Mouse (Mus musculus) spleen, postnatal 10 days (tissue): ENCODE measurements around the gene AC134908.4.
A peak's percentile ranks its signal among the peaks of the same experiment; 100 is the strongest.

Source experiments
- DNase-seq, 2 experiments: peaks; one replicate each; pipeline ENCODE4 v3.0.0; 2021 to 2022; ENCODE audit warnings: low spot score in 2 of 2

The AC134908.4 gene

DNA sequence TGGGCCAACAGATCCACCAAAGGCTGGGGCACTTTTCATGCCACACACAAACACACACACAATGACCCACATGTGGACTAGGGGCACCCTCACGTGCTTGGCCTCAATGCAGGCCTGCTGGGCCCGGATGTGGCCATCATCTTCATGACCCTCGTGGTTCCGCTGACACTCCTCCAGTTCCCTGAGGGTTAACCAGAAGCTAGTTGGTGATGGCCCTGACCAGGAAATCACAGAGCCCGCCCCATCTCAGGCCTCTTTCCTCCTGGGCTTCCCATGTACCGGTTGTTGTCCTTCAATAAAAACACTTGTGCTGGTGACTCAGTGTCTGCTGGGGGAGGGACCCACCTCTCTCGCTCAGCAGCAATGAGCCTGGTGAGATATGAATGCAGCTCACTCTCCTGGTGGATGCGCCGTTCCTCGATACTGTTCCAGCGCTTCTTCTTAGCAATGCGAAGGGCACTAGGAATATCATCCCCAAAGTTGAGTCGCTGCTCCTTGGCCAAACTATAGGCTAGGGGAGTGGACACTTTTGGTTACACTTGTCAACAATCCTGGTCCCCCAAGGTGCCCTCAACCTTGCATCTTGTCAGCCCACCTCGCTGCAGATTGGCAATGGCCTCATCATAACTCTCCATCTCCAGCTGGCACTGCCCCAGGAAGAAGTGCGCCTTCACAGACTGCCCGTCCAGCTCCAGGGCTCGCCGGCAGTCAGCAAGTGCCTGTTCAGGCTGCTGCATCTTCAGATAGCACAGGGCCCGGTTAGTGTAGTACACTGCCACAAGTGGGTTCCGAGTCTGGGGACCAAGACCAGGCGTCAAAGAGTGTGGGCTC is 36.2 kb upstream of the AC134908.4 start:
- DNase-seq: peak in 1 of 2 experiments; percentile 56

DNA sequence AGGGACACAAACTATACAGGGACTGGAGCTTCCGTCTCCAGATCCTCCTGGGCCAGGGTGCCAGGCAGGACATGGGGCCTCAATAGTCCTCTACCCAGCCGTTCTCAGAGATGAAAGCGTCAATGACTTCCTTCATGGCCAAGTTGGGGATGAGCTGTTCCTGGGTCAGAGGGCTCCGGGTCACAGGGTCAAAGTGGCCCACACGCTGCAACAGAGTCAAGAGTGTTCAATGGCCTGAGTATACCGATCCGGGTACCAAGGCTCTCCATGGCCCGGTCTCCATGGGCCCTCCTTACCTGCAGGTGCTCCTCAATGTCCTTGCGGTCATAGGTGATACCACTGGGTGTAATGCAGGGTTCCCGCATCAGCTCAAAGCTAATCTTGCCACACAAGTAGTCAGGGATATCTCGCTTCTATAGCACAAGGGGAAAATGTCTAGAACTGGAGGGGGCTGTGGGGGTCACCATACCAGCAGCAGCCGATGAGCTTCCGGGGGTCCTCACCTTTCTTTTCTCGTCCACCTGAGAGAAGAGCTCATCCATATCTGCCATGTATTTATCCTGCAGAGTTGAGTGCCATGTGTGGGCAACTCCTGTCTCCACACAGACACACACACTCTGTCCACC is 35.5 kb upstream of the AC134908.4 start:
- no peak for DNase-seq

DNA sequence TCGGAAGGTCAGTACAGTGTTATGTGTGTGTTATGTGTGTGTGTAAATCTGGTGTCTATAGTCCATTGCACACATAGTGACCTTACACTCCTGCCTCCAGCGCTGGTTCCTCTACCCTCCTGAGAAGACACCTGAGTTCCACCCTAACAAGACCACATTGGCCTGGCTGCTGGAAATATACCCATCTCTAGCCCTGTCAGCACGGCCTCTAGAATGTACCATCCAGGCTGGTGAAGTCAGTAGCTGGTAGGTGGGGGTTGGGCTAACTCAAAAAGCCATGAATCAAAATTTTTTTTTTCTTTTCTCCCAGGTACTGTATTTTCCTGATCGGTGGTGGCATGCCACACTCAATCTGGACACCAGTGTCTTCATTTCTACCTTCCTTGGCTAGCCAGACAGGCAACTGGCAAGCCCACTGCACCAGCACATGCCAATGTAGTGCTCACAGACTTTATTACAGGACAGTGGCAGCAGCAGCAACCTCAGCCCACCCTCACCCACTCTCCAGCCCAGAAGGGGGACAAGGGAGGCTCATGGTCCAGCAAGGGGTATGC is 34.8 kb upstream of the AC134908.4 start:
- no peak for DNase-seq

DNA sequence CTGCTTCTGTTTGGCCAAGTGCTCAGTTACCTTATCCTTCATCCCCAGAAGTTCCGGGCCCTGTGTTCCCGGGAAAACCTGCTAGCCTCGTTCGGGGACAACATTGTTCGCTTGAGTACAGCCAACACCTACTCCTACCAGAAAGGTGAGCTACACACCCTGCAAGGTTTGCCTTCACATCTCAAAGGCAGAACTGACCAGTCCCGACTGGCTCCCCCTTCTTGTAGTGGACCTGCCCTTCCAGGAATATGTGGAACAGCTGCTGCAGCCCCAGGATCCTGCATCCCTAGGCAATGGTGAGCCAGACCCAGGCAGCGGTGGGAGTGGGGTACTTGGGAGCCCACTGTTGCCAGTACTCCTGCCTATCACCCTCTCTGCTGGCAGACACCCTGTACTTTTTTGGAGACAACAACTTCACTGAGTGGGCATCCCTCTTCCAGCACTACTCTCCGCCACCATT is 34.1 kb upstream of the AC134908.4 start:
- no peak for DNase-seq

DNA sequence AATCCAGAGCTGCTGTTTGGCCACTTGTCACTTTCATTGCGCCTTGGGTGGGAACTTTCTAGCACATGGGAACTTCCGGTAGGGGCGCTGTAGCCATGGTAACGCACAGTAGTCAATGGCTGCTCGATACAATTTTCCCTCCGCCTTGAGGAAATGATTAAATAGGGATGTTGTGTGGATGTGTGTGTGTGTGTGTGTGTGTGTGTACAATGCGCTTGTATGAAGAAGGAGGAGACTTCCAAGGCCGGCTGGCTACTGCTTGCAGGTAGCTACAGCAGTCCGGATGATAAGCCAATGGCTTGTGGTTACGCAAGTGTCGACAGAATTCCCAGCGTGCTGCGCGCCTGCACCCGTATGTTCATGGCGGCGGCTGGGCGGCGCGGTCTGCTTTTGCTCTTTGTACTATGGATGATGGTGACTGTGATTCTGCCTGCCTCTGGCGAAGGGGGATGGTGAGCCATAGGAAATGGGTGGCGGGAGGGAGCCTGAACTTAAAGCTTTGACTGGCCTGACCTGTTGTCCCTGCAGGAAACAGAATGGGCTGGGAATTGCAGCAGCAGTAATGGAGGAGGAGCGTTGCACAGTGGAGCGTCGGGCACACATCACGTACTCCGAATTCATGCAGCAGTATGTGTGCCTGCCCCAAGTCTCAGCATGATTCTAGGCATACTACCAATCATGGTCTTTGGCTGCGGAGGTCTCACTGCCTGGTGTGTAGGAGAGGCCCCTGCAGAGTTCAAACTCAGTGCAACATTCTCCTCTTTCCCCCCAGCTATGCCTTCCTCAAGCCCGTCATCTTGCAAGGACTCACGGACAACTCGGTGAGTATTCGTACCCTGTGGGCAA is 33.5 kb upstream of the AC134908.4 start, which contains the start of gene Jmjd8:
Gene Jmjd8, plus strand, starts transcription at position 156 of the 846 bp plus-strand sequence.
- peak; percentile 61 to 78 for DNase-seq

DNA sequence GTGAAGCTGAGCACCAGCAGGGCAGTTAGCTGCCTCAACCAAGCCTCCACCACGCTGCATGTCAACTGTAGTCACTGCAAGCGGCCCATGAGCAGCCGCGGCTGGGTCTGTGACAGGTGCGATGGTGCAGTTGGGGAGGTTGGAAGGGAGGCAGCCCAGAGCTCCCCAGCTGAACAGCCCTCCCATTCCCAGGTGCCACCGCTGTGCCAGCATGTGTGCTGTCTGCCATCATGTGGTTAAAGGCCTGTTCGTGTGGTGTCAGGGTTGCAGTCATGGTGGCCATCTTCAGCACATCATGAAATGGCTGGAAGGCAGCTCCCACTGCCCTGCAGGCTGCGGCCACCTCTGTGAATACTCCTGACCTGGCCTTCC is 32.8 kb upstream of the AC134908.4 start:
- no peak for DNase-seq

DNA sequence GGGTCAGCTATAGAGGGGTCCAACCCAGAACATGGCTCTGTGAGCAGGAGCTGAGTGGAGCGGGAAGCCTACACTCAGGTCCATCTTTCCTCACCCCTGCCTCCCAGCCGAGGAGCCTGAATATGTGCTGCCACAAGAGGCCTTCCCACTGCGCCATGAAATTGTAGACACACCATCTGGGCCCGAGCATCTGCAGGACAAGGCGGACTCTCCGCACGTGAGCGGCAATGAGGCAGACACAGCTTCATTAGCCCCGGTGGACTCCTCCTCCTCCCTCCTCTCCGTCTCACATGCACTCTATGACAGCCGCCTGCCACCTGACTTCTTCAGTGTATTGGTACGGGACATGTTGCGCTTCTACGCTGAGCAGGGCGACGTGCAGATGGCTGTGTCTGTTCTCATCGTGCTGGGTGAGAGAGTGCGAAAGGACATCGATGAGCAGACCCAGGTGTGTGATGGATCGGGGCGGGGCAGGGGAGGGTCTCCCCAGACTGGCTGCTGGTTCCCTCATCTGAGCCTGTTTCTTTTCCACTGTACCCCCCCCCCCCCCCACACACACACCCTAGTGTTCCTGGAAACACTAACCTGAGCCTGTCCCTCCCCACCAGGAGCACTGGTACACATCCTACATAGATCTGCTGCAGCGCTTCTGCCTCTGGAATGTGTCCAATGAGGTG is 32.2 kb upstream of the AC134908.4 start:
- no peak for DNase-seq

DNA sequence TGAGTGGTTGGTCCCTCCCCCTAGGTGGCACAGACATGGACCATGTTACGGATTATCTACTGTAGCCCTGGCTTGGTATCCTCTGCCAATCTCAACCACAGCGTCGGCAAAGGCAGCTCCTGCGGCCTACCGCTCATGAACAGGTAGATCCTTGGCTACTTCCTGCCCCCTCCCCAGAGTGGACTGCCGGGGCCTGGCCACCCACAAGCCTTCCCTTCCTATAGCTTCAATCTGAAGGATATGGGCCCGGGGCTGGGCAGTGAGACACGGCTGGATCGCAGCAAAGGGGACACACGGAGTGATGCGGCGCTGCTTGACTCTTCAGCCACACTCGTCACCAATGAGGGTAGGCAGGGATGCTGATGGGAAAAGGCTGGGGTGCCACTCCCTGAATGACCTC is 31.6 kb upstream of the AC134908.4 start:
- no peak for DNase-seq

DNA sequence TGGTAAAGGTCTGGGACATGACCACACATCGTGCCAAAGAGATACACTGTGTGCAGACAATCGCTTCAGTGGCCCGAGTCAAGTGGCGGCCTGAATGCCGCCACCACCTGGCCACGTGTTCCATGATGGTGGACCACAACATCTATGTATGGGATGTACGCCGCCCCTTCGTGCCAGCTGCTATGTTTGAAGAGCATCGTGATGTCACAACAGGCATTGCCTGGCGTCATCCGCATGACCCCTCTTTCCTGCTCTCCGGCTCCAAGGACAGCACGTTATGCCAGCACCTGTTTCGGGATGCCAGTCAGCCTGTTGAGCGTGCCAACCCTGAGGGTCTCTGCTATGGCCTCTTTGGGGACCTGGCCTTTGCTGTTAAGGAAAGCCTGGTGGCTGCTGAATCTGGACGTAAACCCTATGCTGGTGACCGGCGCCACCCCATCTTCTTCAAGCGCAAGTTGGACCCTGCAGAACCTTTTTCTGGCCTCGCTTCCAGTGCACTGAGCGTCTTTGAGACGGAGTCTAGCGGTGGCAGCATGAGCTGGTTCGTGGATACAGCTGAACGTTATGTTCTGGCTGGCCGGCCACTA is 30.6 kb upstream of the AC134908.4 start:
- DNase-seq: no peak

DNA sequence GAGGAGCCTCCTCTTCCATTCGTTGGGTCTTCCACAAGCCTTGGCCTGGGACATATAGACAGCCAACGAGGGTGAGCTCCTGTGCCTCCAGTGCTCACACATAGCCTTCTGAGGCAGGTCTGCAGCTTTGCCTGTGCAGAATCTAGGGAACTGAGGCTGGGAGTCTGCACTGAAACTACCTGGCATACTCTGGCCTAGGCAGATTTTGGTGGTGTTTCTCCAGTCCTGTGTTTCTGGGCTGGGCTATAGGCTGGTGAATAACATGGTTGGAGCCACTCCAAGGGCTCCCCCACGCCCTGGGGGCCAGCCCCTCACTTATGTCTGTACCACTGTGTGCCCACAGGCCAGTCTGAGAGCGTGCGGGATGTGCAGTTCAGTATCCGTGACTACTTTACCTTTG is 29.9 kb upstream of the AC134908.4 start:
- DNase-seq: no peak

DNA sequence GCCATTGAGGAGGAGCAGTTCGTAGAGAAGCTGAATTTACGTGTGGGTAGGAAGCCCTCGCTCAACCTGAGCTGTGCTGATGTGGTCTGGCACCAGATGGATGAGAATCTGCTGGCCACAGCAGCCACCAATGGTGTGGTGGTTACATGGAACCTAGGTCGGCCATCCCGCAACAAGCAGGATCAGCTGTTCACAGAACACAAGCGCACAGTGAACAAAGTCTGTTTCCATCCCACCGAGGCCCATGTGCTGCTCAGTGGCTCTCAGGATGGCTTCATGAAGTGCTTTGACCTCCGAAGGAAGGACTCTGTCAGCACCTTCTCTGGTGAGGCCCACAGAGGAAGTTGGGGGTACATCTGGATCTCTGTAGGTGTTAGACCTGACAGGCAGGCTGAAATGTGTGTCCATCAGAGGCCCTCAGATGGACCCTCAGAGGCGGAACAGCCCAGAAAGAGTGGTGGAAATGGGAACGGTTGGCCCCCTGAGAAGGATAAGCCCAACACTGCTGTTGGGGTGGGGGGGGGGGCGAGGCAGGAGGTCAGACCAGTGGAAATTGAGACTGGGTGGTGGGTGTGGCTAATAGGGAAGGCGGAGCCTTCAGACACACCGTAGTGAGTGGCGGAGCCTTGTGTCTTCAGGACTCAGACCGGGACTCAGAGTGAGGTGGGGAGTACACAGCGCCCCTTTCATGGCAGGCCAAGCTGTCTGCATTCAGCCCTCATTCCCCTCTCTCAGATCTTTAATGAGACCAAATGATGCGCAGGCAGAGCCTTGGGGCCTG is 29.1 kb upstream of the AC134908.4 start:
- peak in 1 of 2 experiments; percentile 22 for DNase-seq

DNA sequence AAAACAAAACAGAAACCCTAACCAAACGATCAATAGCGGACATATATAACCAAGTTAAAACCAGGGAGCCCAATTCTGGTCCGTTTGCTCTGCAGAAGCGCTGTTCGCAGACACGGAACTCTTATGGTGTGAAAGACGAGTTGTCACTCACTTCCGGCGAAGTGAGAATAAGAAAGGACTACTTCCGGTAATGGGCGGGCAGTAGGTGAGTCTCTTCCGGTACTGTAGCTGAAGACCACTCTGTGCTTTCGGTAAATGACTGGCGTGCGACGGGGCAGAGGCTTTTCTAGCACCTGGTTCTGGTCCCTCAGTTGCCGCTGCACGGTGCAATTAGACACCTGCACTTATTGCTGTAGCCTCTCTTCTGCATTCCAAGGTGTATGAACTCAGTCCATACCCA is 28.0 kb upstream of the AC134908.4 start, which contains the start of gene Wdr24:
Gene Wdr24, plus strand, starts transcription at position 176 of the 400 bp plus-strand sequence.
- DNase-seq: peak; percentile 73 to 80

DNA sequence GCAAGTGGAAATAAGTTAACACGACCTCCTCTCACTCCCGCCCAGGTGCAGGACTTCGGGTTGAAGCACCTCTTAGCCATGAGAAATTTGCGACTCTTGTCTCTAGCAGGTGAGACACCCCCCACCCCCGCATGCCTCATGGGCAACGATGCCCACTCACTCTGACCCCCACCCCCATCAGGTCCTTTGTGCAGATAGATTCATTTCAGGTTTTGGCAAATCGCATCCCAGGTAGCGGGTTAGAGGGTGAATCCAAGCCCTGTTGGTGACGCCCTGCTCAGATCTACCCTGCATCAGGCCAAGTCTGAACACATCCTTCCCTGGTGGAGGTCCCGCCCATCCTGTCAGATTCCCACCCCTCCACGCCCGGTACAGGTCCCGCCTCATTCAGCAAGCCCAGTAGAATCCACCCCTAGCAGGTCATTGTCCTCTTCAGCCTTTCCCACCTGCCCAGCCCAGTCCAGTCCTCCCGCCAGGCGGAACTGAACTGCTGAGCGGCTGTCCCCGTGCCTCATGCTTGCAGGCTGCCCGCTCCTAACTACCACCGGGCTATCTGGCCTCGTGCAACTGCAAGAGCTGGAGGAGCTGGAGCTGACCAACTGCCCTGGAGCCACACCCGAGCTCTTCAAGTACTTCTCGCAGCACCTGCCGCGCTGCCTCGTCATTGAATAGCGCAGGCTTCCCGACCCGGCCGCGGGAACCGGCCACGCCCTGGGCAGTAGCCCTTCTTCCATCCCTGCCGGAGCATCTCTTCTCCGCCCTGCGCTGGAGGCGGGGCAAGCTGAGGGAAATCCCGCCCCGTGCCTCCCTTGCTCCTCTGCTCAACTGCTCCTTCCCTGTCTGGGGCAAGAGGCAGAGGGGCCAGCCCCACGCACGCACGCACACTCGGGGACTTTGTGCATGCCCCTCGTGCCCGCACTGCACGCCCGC is 23.7 kb upstream of the AC134908.4 start:
- no peak for DNase-seq

DNA sequence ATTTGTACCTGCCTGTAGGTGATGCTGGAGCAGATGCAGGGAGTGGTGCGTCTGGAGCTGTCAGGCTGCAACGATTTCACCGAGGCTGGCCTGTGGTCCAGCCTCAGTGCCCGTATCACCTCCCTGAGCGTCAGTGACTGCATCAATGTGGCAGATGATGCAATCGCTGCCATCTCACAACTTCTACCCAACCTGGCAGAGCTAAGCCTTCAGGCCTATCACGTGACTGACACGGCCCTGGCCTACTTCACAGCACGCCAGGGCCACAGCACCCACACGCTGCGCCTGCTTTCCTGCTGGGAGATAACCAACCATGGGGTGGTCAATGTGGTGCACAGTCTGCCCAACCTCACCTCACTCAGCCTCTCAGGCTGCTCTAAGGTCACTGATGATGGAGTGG is 22.2 kb upstream of the AC134908.4 start:
- DNase-seq: no peak

DNA sequence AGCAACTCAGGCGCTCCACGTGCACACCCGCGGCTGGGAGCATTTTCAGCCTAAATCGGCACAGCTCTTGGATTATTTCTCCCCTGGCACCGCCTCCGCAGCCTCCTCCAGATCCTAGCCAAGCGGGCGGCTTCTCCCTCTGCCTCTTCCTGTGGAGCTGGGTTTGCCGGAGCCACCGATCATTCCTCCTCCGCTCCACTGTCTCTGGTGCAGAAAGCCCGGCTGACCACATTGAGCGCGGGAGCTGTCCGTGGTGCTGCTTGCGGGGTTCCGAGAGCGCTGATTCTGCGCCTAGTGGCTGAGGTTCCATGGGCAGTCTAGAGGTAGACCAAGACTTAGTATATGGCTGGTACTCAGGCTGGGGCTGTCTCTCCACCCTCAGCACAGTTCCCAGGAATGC is 18.0 kb upstream of the AC134908.4 start:
- peak; percentile 60 to 90 for DNase-seq

DNA sequence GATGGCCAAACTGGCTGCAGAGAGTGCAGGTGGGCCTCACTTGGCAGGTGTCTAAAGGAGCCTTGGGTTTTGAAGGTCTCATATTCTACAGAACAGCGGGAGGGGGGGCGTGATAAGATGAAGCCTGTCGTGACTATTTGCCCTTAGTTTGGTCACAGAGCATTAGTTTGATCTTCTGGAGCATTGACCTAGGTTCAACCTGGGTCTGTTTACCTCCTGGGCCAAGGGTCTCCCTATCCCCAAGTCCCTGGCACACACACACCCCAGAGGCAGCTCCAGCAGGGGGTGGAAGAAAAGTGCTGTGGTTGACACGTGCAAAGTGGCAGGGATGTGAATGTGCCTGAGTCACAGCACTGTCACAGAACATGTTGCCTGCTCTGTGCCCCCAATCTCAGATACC is 15.4 kb upstream of the AC134908.4 start:
- DNase-seq: no peak

DNA sequence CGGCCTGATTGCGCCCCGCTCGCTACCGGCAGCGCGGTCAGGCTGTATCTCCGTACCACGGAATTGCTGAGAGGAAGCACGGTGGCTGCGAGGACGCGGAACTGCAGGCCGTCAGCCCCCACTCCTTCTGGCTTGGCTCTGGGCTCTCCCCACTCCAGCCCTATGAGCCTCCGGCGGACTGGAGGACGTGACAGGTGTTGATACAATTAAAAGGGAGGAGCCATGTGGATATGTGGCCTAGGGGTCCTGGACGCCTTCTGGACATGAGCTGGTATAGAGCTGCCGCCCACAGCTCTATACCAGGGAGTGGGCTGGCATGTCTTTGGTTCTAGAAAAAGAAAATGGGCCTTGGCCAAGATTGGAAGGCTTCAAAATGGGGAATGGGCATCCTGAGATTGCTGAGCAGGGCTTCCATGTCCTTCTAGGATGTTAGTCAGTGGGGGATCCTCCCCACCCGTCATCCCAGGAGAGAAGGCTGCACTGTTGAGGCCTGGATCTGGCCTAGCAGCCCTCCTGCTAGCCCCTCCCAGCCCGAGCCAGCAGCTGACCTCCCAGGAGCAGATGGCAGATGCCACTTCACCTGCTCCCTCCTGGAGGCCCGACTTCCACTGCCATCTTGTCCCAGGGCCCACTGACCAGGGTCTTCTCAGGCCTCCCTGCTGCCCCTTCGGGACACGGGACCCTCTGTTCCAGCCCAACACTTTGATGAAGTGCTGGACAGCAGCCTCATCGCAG is 14.3 kb upstream of the AC134908.4 start:
- no peak for DNase-seq
